Mouse (Mus musculus): ENCODE results near the gene P2ry14.
"Not testable (repeated sequence)": the region's sequence is repeated elsewhere in the genome, so short reads cannot be mapped to it uniquely, and the experiment has no call there.

Gene P2ry14

DNA sequence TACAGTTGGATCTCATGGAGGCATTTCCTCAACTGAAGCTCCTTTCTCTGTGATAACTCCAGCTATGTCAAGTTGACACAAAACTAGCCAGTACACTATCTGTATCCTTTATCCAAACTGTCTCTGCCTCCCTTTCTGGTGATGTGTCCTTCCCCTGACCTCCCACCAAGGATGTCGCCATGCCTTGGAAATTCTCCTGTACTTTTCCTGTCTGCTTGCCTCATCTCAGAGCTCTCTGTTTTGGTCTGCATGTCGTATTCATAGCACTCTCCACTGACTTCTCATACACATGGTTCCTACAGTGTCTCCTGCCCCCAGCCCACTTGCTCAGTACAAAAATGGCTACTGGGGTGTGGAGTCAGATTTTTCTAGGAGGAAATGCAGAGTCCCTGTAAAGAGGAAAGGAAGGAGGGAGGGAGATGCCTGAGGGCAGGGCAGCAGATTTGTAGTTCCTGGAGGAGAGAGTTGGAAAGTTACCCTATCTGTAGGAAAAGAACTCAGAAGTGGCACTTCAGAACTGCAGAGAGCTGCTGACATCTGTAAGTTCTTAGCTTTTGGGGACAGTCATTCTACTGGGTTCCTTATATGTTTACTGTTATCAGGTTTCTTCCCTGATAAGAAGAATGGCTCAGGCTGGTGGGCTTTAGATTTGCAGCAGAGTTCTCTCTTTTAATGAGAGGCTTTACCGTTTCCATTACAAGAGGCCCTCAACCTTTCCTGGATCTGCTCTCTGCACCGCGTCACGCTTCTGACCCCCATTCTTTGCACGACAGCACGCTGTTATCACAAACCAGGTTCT lies 11.7 kb downstream of the P2ry14 start:
- no peak for DNase-seq (ENCODE audit: low spot score)

DNA sequence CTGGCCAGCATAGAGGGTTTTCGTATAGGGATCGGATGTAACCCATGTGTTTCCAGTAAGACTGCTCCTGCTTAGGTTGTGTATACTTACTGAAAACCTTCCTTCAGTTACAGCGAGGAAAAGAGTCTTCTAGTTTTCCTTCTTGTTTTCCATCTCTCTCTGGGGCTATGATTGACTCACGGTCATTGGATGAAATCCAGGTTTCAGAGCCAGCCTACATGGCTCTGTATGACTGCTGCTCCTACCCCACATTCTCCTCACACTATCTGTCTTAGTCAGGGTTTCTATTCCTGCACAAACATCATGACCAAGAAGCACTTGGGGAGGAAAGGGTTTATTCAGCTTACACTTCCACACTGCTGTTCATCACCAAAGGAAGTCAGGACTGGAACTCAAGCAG lies 12.5 kb downstream of the P2ry14 start:
- DNase-seq (ENCODE audit: low spot score) = not testable (repeated sequence)

DNA sequence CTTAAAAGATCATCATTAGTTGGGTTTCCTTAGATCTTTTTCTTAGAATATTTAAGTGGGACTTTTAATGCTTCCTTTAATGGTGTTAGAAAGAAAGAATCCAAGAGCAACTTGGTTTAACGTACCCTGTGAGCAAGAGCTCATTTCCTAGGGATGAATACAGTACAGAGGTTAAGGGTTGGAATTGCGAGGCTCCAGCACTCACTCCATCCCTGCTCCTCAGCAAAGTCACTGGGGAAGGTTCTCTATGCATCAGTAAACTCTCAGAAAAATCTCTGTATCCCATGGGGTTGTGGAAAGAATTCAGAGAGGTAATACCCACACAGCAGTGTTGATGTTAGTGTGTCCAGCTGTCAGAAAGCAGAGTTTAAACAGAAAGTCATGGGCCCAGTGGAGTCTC lies 13.3 kb downstream of the P2ry14 start:
- DNase-seq (ENCODE audit: low spot score) = no peak

DNA sequence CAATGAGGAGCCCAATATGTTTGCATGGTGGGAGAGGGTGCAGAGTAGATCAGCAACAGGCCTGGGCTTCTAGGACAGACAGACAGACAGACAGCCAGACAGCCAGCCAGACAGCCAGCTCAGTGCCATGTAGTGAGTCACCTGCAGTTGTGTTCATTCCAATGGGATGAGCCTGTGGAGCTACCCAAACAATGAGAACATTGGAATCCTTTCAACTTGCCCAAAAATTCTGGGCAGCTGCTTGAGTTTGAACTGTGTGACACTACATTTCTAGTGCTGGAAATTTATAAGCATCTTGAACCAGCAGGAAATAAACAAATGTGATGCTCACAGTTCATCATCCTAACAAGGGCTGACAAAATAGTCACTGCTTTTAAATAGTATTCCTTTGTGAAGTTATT lies 13.8 kb downstream of the P2ry14 start:
- DNase-seq (ENCODE audit: low spot score) = no peak

DNA sequence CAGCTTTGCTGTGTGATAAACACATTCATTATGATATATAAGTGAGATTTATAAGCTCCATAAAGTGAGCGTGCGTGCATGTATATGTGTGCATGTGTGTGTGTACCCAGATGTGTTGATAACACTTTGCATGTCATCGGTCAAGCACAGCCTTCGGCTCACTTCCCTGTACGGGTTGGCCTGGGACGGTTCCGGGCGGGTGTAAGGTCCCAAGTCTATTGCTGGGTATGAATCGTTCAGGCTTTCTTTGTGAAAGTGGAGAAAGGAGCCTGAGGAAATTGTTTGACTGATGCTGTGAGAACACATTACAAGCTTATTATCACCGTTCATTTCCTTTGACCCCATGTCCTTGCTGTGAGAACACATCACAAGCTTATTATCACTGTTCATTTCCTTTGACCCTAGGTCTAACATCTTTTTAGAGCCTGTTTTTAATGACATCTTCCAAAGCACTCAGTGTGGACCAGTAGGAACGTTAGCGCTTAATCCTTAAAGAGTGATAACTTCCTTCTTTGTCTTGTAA lies 14.4 kb downstream of the P2ry14 start:
- DNase-seq (ENCODE audit: low spot score) = no peak

GRCm38 (mm10) chr3:59135911-59136653 lies 17.3 kb downstream of the P2ry14 start:
- no peak for DNase-seq (ENCODE audit: low spot score)

- no peak for DNase-seq (ENCODE audit: low spot score)
Measured at GRCm38 (mm10) chr3:59133189-59133588, 20.2 kb downstream of the P2ry14 start.

DNA sequence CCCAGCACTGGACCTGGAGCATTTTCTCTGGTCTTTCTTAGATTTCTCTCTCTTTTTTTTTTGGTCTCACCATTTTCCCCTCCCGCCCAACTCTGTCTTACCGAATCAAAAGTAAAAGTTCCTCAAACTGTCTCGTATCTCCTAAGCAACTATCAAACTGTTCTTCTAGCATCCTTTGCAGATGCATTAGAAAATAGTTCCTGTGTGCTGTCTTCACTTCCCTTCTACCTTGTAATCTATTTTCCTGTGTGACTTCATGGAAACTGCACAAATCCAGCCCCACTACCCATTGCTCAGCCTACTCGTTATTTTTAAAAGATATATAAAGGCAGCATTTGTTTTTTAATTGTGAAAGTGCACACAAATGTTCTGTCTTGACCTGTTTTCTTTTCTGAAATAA lies 21.5 kb downstream of the P2ry14 start:
- DNase-seq (ENCODE audit: low spot score) = no peak

DNA sequence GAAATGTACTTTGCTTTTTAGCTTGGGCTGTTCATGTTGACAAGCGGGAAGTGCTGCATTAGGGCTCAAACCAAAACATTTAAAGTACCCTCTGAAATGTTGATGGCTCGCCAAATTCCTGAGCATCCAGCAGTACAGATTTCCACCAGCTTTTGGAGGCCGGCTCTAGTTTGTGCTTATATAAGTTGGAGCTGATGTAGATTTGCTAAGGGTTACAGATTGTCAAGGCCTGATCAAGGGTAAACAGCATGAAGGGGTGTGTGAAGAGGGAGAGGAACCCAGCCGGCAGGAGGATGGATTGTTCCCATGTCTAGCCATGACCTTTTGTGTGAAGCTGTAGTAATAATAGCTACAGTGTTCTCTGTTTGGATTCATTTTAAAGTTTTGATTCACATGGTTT lies 22.3 kb downstream of the P2ry14 start:
- no peak for DNase-seq (ENCODE audit: low spot score)

- DNase-seq (ENCODE audit: low spot score) = peak; percentile 49
Measured at GRCm38 (mm10) chr3:59130431-59130830, 23.0 kb downstream of the P2ry14 start.

DNA sequence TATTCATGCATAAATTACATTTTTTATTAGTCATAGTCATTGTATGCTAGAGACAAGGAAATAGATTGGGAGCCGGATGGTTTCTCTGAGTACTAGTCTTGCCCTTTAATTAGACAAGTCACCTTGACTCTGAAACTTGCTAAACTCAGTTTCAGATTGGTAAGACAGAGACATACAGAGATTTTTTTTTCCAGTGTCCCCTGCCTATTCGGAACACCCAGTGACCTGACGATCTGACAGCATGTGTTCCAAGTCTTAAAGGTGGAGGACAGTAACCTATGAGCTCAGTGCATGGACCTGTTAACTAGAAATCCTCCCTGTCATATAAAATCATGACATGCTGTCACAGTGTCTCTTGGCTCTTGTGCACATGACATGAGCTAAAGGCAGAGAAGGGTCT lies 23.9 kb downstream of the P2ry14 start:
- DNase-seq (ENCODE audit: low spot score) = no peak

DNA sequence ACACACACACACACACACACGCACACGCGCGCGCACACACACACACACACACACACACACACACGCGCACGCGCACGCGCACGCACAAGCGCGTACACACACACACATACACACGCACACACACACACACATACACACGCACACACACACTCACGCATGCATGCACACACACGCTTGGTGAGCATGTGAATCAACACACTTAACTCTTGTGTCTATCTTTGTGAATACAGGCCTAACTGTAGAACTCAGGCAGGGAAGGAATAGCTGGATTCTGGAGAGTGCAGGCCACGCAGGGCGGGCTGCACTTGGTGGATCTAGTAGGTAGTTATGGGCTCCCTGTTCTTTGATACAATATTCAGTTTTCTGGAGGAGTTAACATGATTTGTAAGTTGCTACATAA lies 24.7 kb downstream of the P2ry14 start:
- DNase-seq (ENCODE audit: low spot score) = no peak

- DNase-seq (ENCODE audit: low spot score) = no peak
Measured at GRCm38 (mm10) chr3:59125783-59126555, 27.4 kb downstream of the P2ry14 start.

- no peak for DNase-seq (ENCODE audit: low spot score)
Measured at GRCm38 (mm10) chr3:59125022-59125421, 28.4 kb downstream of the P2ry14 start.

GRCm38 (mm10) chr3:59121780-59122449 lies 31.5 kb downstream of the P2ry14 start:
- DNase-seq (ENCODE audit: low spot score) = no peak

DNA sequence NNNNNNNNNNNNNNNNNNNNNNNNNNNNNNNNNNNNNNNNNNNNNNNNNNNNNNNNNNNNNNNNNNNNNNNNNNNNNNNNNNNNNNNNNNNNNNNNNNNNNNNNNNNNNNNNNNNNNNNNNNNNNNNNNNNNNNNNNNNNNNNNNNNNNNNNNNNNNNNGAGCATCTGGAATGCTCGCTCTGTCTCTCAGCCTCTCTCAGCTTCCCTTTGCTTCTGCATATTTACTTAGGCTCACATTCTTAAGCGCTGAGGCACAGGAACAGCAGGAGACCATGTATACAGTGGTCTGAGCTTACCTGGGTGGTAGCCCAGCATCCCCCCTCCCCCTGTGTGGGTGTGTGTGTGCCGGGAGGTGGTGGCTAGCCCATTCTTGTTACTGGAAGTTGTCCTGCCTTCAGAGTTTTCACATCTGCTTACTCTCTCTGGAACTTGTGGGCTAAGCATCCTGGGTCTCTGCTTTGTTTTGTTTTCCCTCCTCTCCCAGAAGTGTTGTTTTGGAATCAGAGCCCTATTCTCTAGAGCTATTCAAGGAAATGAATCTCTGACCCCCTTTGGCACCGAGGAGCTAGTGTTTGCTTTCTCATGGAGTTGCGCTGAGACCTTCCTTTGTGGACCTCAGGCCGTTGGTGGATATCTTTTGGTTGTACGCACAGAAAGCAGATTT lies 32.2 kb downstream of the P2ry14 start:
- no peak for DNase-seq (ENCODE audit: low spot score)

DNA sequence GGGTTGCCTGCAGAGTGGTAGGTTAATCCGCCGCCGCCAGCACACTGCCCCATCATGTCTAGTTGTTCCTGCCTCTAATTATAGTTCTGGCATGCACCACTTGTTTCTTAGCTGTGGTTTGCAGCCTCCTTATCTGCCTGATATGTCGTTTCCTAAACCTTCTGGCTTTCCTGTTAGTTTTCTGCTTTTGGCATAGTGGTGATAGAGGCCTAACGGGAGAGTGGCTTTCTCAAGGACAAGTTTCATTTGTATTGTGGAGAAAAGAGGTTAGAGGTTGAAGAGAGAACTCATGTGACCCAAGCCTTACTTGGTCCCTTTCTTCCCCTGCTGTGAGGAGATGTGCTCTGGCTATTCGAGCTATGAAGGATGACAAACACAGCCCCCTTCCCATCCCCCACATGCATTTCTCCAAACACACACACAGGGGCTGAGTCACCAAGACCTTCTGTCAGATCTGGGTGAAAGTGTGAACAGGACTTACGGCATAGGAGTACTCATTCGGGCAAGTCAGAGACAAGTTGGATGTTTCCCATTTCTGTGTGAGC lies 39.4 kb downstream of the P2ry14 start:
- no peak for DNase-seq (ENCODE audit: low spot score)

DNA sequence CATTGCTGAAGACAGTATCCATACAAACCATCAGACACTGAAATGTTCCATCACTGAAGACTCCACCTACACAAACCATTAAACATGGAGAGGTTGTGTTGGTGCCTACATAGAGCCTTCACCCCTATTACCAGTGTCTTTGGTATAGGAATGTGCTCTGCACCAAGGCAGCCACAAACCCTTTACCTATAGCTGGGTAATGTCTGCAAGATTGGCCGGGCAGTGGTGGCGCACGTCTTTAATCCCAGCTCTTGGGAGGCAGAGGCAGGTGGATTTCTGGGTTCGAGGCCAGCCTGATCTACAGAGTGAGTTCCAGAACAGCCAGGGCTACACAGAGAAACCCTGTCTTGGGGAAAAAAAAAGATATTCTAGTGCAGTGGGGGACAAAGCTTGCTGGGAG lies 40.1 kb downstream of the P2ry14 start:
- DNase-seq (ENCODE audit: low spot score) = not testable (repeated sequence)

GRCm38 (mm10) chr3:59111944-59112343 lies 41.5 kb downstream of the P2ry14 start:
- no peak for DNase-seq (ENCODE audit: low spot score)

GRCm38 (mm10) chr3:59109834-59110233 lies 43.6 kb downstream of the P2ry14 start:
- DNase-seq (ENCODE audit: low spot score) = not testable (repeated sequence)

GRCm38 (mm10) chr3:59107439-59107838 lies 46.0 kb downstream of the P2ry14 start:
- no peak for DNase-seq (ENCODE audit: low spot score)
